In genomic region chr13:24832131-24832810, GRCm38 (mm10) we compare ENCODE assay signal across 8 mouse cellular contexts. TPM values are rescaled to one million over a fixed set of nuclear protein-coding genes. Genes with fewer than 3 reads are reported as not detected.
DNase-seq lines count a peak whose midpoint lies in the region; ATAC-seq and TF ChIP-seq lines count a peak whose summit lies in the region.

No protein-coding gene starts in this region.

- H3K9ac ChIP-seq in ES-Bruce4 (ENCODE audit: low read depth, poor library complexity, severe bottlenecking), result peak overlapping the region; percentile 74
- peak overlapping the region; percentile 94 for H3K9ac ChIP-seq in forebrain, embryonic 12.5 days
- H3K9ac ChIP-seq in liver, embryonic 14.5 days (replicated peaks), result peak overlapping the region; percentile 78

- H3K27ac ChIP-seq in heart, embryonic 10.5 days, result peak overlapping the region; percentile 97
- peak overlapping the region; percentile 13; the same call in 1 of the 2 replicates for H3K27ac ChIP-seq in ES-Bruce4 (ENCODE audit: insufficient read depth, low read length)
- peak overlapping the region; percentile 91 for H3K27ac ChIP-seq in forebrain, embryonic 12.5 days
- H3K27ac ChIP-seq in liver, embryonic 14.5 days, result peak overlapping the region; percentile 77

- peak overlapping the region; percentile 71 for H3K4me2 ChIP-seq in forebrain, embryonic 12.5 days
- H3K4me2 ChIP-seq in liver, embryonic 14.5 days (ENCODE audit: low read depth), result peak overlapping the region; percentile 95

- peak overlapping the region; percentile 98 for H3K4me3 ChIP-seq in heart, embryonic 10.5 days
- peak overlapping the region; percentile 97 for H3K4me3 ChIP-seq in ES-Bruce4 (ENCODE audit: low read depth, low read length)
- peak overlapping the region; percentile 90 for H3K4me3 ChIP-seq in forebrain, embryonic 12.5 days (replicated peaks)
- peak overlapping the region; percentile 78 to 99 for H3K4me3 ChIP-seq in liver, embryonic 14.5 days (ENCODE audit: insufficient read depth in 1 of 2, low read depth in 2 of 2, low read length in 2 of 2)

- ATAC-seq in forebrain, embryonic 12.5 days (ENCODE audit: low FRiP score), result peak; percentile 27; the same call in 1 of the 2 replicates
- ATAC-seq in liver, embryonic 14.5 days (ENCODE audit: insufficient read depth), result no peak

- TF ChIP-seq EP300 in ES-Bruce4 (IDR thresholded peaks at IDR 0.05; ENCODE audit: insufficient read depth, low read depth, low read length), result no peak
- TF ChIP-seq EP300 in liver, embryonic 14.5 days (IDR thresholded peaks at IDR 0.05; ENCODE audit: low read depth), result no peak

- no peak for DNase-seq in heart, embryonic 10.5 days (ENCODE audit: low spot score)
- DNase-seq in heart, adult 9 months (ENCODE audit: low spot score in 2 of 2), result no peak
- peak in 1 of 3 experiments; percentile 32 for DNase-seq in liver, embryonic 14.5 days (ENCODE audit: low read depth in 3 of 3, low spot score in 3 of 3)
- no peak for DNase-seq in urinary bladder, postnatal 4 days (ENCODE audit: low spot score in 2 of 2)
- DNase-seq in urinary bladder, postnatal 14 days (ENCODE audit: low spot score), result no peak
- no peak for DNase-seq in cerebellum, postnatal 14 days

- no peaks in the 10 kb centered on the region for H3K27me3 ChIP-seq in heart, embryonic 10.5 days (ENCODE audit: insufficient read depth, poor library complexity, severe bottlenecking)
- no peaks in the 10 kb centered on the region for H3K27me3 ChIP-seq in ES-Bruce4 (ENCODE audit: control insufficient read depth, insufficient read depth, low read length, poor library complexity, severe bottlenecking)
- no peaks in the 10 kb centered on the region for H3K27me3 ChIP-seq in forebrain, embryonic 12.5 days
- no peaks in the 10 kb centered on the region for H3K27me3 ChIP-seq in liver, embryonic 14.5 days (ENCODE audit: control insufficient read depth, insufficient read depth, low read length)

- TF ChIP-seq POLR2A in ES-Bruce4 (IDR thresholded peaks at IDR 0.05; ENCODE audit: insufficient read depth, low read length), result no peak

- H3K9me3 ChIP-seq in heart, embryonic 10.5 days, result no peaks in the 10 kb centered on the region
- no peaks in the 10 kb centered on the region for H3K9me3 ChIP-seq in ES-Bruce4 (replicated peaks; ENCODE audit: control insufficient read depth, insufficient read depth, low read length, poor library complexity, severe bottlenecking)
- no peaks in the 10 kb centered on the region for H3K9me3 ChIP-seq in forebrain, embryonic 12.5 days
- H3K9me3 ChIP-seq in liver, embryonic 14.5 days (ENCODE audit: control insufficient read depth, low read length), result no peaks in the 10 kb centered on the region

- peaks cover 19% of the 10 kb centered on the region for H3K4me1 ChIP-seq in heart, embryonic 10.5 days
- peaks cover under 1% of the 10 kb centered on the region for H3K4me1 ChIP-seq in ES-Bruce4 (ENCODE audit: control insufficient read depth, insufficient read depth, low read length)
- peaks cover 25% of the 10 kb centered on the region for H3K4me1 ChIP-seq in forebrain, embryonic 12.5 days
- peaks cover 11% of the 10 kb centered on the region in 2 experiments for H3K4me1 ChIP-seq in liver, embryonic 14.5 days (replicated peaks; ENCODE audit: control insufficient read depth in 2 of 2, insufficient read depth in 2 of 2, low read length in 1 of 2)

- H3K36me3 ChIP-seq in heart, embryonic 10.5 days, result peaks cover 8% of the 10 kb centered on the region
- H3K36me3 ChIP-seq in ES-Bruce4 (ENCODE audit: control insufficient read depth, insufficient read depth, low read length, poor library complexity, severe bottlenecking), result peaks cover 8% of the 10 kb centered on the region
- H3K36me3 ChIP-seq in forebrain, embryonic 12.5 days (replicated peaks), result peaks cover 2% of the 10 kb centered on the region; the same call in 1 of the 2 replicates
- H3K36me3 ChIP-seq in liver, embryonic 14.5 days (replicated peaks; ENCODE audit: control insufficient read depth, insufficient read depth, low read depth), result peaks cover 7% of the 10 kb centered on the region

- TF ChIP-seq CTCF in ES-Bruce4 (IDR thresholded peaks at IDR 0.05; ENCODE audit: low read depth, low read length), result no peak
- no peak for TF ChIP-seq CTCF in liver, embryonic 14.5 days (IDR thresholded peaks at IDR 0.05; ENCODE audit: low read depth)

- WGBS in heart, embryonic 10.5 days, result 5% methylated on average over 21 of the region's 21 CpGs
- WGBS in forebrain, embryonic 12.5 days, result 5% methylated on average over 21 of the region's 21 CpGs
- 3% methylated on average over 21 of the region's 21 CpGs for WGBS in liver, embryonic 14.5 days (ENCODE audit: insufficient replicate concordance)

RNA-seq across cellular contexts. Expression of gene Tdp2, which starts 0.8 kb away (rescaled TPM):
- 39.7 and 57.2 TPM in 2 replicates for polyA plus RNA-seq in heart, embryonic 10.5 days (2016; fragmentation: Nextera tagmentation; extraction: Ambion mirVana)
- 88.3 and 95.8 TPM in 2 replicates for polyA plus RNA-seq in ES-Bruce4 (2011; ENCODE audit: insufficient read depth, insufficient read length, low read depth, missing spikeins)
- 70.3 and 75.0 TPM in 2 replicates for polyA plus RNA-seq in forebrain, embryonic 12.5 days (2016; fragmentation: Nextera tagmentation; extraction: Ambion mirVana)
- 17.0 and 21.8 TPM in 2 replicates for polyA plus RNA-seq in liver, embryonic 14.5 days (2012; rRNA removed)
- 25.0 and 26.4 TPM in 2 replicates for polyA plus RNA-seq in liver, embryonic 14.5 days (2014; fragmentation: Nextera tagmentation; extraction: Ambion mirVana)

RNA-seq across cellular contexts. Expression of gene Acot13, which starts 0.9 kb away (rescaled TPM):
- polyA plus RNA-seq in heart, embryonic 10.5 days (2016; fragmentation: Nextera tagmentation; extraction: Ambion mirVana), result 116 and 174 TPM in 2 replicates
- 90.7 and 93.1 TPM in 2 replicates for polyA plus RNA-seq in ES-Bruce4 (2011; ENCODE audit: insufficient read depth, insufficient read length, low read depth, missing spikeins)
- polyA plus RNA-seq in forebrain, embryonic 12.5 days (2016; fragmentation: Nextera tagmentation; extraction: Ambion mirVana), result 57.4 and 57.8 TPM in 2 replicates
- 26.2 and 38.2 TPM in 2 replicates for polyA plus RNA-seq in liver, embryonic 14.5 days (2012; rRNA removed)
- polyA plus RNA-seq in liver, embryonic 14.5 days (2014; fragmentation: Nextera tagmentation; extraction: Ambion mirVana), result 61.9 and 67.0 TPM in 2 replicates

RNA-seq across cellular contexts. Expression of gene D130043K22Rik, which starts 12.7 kb away (rescaled TPM):
- 0.14 and 0.15 TPM in 2 replicates for polyA plus RNA-seq in heart, embryonic 10.5 days (2016; fragmentation: Nextera tagmentation; extraction: Ambion mirVana)
- polyA plus RNA-seq in ES-Bruce4 (2011; ENCODE audit: insufficient read depth, insufficient read length, low read depth, missing spikeins), result not detected in 2 replicates
- polyA plus RNA-seq in forebrain, embryonic 12.5 days (2016; fragmentation: Nextera tagmentation; extraction: Ambion mirVana), result 1.1 and 1.6 TPM in 2 replicates
- 0.04 and 0.11 TPM in 2 replicates for polyA plus RNA-seq in liver, embryonic 14.5 days (2012; rRNA removed)
- 0.06 and 0.15 TPM in 2 replicates for polyA plus RNA-seq in liver, embryonic 14.5 days (2014; fragmentation: Nextera tagmentation; extraction: Ambion mirVana)

RNA-seq across cellular contexts. Expression of gene BC005537, which starts 30.8 kb away (rescaled TPM):
- polyA plus RNA-seq in heart, embryonic 10.5 days (2016; fragmentation: Nextera tagmentation; extraction: Ambion mirVana), result 8.0 and 10.4 TPM in 2 replicates
- polyA plus RNA-seq in ES-Bruce4 (2011; ENCODE audit: insufficient read depth, insufficient read length, low read depth, missing spikeins), result 78.9 and 92.7 TPM in 2 replicates
- polyA plus RNA-seq in forebrain, embryonic 12.5 days (2016; fragmentation: Nextera tagmentation; extraction: Ambion mirVana), result 20.9 and 22.3 TPM in 2 replicates
- 17.4 and 33.5 TPM in 2 replicates for polyA plus RNA-seq in liver, embryonic 14.5 days (2012; rRNA removed)
- polyA plus RNA-seq in liver, embryonic 14.5 days (2014; fragmentation: Nextera tagmentation; extraction: Ambion mirVana), result 13.7 and 14.5 TPM in 2 replicates

Comparison
In these comparisons a context has a peak if more than half of its experiments do, and no peak if none do; other contexts are left out.
1. H3K27ac ChIP-seq: peak in every context shown above with its lines; median percentile 97 in heart, embryonic 10.5 days; 91 in forebrain, embryonic 12.5 days; 77 in liver, embryonic 14.5 days; 13 in ES-Bruce4.